Mouse (Mus musculus): ENCODE data around the gene Shisa7. TPM values are rescaled to one million over a fixed set of nuclear protein-coding genes. Genes with fewer than 3 reads are reported as not detected.

Gene Shisa7
- polyA plus RNA-seq, 1 experiment from 2014 or later, result 0.39 TPM

DNA sequence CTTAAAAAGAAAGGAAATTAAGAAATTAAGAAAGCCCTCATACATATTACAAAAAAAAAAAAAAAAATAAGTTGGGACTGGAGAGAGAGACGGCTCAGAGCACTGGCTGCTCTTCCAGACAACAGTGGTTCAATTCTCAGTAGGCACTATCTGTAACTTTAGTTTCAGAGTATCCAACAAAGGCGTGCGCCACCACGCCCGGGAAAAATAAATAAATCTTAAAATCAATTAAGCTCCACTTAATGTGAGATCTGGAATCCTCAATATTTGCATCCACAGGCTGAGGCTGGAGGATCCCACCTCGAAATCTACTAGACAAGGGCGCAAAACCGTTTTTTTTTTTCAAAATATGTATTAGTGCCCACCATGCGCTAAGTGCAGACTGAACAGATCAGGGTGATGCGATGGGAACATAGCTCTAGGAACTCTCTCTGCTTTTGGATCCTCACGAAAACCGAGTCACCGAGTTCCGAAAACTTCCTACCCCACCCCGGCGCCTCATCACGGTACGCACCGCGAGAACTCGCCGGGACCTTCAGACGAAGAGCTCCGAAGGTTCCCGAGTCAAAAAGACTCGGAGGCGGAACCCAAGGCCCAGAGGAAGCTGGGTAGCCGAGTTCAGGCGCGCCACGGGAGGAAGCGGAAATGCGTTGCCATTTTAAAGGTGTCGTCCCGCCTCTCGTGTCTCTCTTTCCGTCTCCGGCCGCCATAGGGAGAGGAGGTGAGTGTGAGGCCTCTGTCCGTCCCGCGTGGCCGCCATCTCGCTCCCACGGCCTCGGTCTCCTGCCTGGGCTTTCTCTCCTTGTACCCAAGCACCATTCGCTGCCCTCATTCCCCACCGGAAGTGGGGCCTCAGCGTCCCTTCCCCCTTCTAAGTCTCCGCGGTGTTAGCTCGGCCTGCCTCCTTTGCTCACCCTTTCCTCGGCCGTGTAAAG lies 52.0 kb downstream of the Shisa7 start, which contains the start of gene Rpl28:
Rpl28 (plus strand) TSS at position 597 of the 935 bp plus-strand sequence.
- peak within 1 kb of the TSS; percentile 96 for H3K9ac ChIP-seq
- H3K27ac ChIP-seq, result peak within 1 kb of the TSS; percentile 96
- peaks cover 22% of the 10 kb centered on the region for H3K27me3 ChIP-seq
- ATAC-seq (ENCODE audit: insufficient number of reproducible peaks, insufficient read depth, low FRiP score, low TSS enrichment, low read depth), result peak; percentile 83
- peak within 1 kb of the TSS; percentile 86 for H3K4me2 ChIP-seq
- peaks cover 23% of the 10 kb centered on the region for H3K4me1 ChIP-seq
- H3K9me3 ChIP-seq, result no peaks in the 10 kb centered on the region
- H3K4me3 ChIP-seq, result peak within 1 kb of the TSS; percentile 87
- H3K36me3 ChIP-seq, result peaks cover 37% of the 10 kb centered on the region
- 1% methylated on average over 54 of the region's 54 CpGs for WGBS

DNA sequence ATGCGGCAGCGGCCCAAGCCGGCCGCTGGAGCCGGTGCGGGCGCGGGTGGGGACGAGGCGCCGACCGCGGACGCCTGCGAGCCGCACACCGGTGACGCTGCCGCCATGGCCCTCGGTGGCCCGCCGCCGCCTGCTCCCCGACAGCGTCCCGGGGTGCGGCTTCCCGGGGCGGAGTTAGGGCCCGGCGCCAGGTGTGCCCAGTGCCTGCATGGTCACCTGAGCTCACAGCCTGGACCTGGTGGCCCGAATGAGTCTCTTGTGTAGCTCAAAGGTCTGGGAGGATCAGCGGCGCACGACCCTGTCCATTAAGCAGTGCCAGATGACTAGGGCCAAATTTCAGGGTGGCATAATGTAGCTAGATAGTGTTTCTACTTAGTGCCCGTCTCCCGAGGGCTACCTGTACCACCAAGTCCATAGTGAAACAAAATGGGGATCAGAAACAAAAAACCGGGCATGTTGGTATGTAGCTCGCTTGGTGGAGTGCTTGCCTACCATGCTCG lies 55.0 kb downstream of the Shisa7 start, which contains the start of gene Tmem238:
Tmem238 (minus strand) TSS at position 221 of the 500 bp plus-strand sequence.
- Histone ChIP-seq H3K9me3 (no peaks in the 10 kb centered on the region), H3K9ac (peak within 1 kb of the TSS; percentile 84), H3K4me1 (peaks cover 20% of the 10 kb centered on the region), H3K27ac (peak within 1 kb of the TSS; percentile 33), H3K36me3 (peaks cover 9% of the 10 kb centered on the region), H3K4me3 (peak within 1 kb of the TSS; percentile 59), H3K4me2 (peak within 1 kb of the TSS; percentile 95), H3K27me3 (peaks cover 24% of the 10 kb centered on the region)
- ATAC-seq (ENCODE audit: insufficient number of reproducible peaks, insufficient read depth, low FRiP score, low TSS enrichment, low read depth), result 0 out of 2 replicates have a peak, but pooled peaks have one; percentile 8
- WGBS, result 6% methylated on average over 40 of the region's 40 CpGs

DNA sequence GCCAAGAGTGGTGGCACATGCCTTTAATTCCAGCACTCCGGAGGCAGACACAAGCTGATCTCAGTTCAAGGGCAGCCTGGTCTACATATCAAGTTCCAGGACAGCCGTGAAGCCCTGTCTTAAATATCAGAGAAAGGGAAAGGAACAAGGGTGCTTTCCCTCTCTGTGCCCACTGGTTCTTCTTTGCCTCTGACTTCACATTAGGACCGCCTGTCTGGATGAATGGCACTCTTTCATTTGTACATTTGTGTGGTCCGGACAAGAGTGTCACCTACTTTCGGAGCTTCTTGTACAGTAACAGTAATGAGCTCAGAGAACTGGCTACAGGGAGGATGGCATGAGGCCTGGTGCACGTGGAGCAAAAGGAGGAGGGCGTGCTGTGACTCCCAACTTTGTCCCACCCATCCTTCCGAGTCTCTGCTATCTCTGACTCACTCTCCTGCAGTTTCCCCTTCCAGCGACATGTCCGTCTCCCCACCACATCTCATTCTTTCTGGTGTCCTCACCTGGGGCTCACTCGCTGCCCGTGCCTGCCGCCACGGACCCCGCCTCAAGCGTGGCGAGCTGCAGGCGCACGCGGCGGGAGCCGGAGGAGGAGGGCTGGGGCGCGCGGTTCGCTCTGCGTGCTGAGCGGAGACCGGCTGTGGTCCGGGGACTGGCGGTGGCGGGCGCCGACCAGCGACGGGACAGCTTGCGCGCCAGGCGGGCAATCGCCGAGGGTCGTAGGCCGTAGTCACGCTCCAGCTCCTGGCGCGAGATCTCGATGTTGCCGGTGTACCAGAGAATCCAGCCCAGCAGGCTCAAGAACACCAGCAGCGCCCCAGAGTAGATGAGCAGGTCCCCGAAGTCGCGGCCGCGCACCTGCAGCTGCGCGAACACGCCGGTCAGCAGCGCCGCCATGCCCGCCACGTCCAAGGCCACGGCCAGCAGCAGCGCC lies 55.7 kb downstream of the Shisa7 start:
- WGBS, result 1% methylated on average over 64 of the region's 64 CpGs
- H3K27ac ChIP-seq, result peak overlapping the region; percentile 33
- ATAC-seq (ENCODE audit: insufficient number of reproducible peaks, insufficient read depth, low FRiP score, low TSS enrichment, low read depth), result 0 out of 2 replicates have a peak, but pooled peaks have one; percentile 39

DNA sequence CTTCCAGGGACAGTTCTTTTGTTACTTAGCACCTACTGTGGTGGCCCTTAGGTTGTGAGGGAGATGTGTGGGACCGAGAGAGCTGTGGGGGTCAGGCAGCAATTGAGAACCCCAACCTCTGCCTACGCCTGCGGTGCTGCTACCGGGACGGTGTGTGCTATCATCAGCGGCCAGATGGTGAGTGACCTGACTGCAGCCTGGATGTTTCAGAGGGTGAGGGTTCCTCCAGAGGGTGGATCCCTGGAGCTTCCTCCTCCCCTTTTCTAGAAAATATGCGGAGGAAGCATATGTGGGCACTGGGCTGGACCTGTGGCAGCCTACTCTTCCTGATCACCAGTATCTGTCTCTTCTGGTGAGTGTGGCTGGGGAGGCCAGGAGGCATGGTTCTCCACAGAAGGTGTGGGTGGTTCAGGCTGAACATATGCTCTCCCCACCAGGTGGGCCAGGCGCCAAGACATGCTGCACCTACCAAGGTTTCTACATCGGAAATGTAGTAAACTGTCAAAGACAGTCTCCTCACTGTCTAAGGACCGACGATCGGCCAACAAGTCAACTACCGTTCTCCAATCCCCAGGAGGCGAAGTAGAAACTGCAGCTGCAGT lies 60.7 kb downstream of the Shisa7 start:
- Histone ChIP-seq H3K9me3 (no peaks in the 10 kb centered on the region), H3K27ac (no peak overlapping the region), H3K27me3 (peaks cover 34% of the 10 kb centered on the region), H3K4me2 (no peak overlapping the region), H3K36me3 (no peaks in the 10 kb centered on the region), H3K4me3 (no peak overlapping the region), H3K9ac (no peak overlapping the region), H3K4me1 (peaks cover 9% of the 10 kb centered on the region; the same call in 1 of the 2 replicates)
- no peak for ATAC-seq (ENCODE audit: insufficient number of reproducible peaks, insufficient read depth, low FRiP score, low TSS enrichment, low read depth)
- WGBS, result 88% methylated on average over 14 of the region's 14 CpGs

More for the DNA sequence above, 55.7 kb downstream of the Shisa7 start:
- peaks cover 24% of the 10 kb centered on the region for H3K27me3 ChIP-seq
- no peaks in the 10 kb centered on the region for H3K9me3 ChIP-seq
- H3K4me2 ChIP-seq, result peak overlapping the region; percentile 95
- peak overlapping the region; percentile 84 for H3K9ac ChIP-seq
- H3K4me1 ChIP-seq, result peaks cover 14% of the 10 kb centered on the region
- peaks cover 2% of the 10 kb centered on the region for H3K36me3 ChIP-seq
- H3K4me3 ChIP-seq, result peak overlapping the region; percentile 59

DNA sequence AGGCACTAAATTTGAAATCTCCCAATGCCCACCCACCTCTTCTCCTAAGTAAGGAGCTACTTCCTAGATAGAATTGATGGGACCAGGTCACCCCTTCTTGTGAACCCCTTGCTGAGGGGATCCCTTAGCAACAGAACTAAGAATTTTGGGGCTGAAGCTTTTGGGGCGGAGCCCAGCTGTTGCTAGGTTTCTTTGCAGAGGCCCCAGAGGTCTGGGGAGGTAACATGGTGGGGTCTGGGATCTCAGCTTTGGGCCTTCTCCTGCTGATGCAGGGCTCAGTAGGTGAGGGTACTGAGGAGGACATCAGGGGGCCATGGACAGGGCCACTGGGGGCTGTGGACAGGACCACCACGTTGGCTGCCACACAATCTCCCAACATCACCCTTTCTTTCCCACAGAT lies 61.7 kb downstream of the Shisa7 start, which contains the start of the genes Il11 and Tmem190:
Il11 (minus strand) TSS at position 101 of the 400 bp plus-strand sequence.
Tmem190 (plus strand) TSS at position 179 of the 400 bp plus-strand sequence.
- H3K9me3 ChIP-seq, result no peaks in the 10 kb centered on the region
- 73% methylated on average over 2 of the region's 2 CpGs for WGBS
- ATAC-seq (ENCODE audit: insufficient number of reproducible peaks, insufficient read depth, low FRiP score, low TSS enrichment, low read depth), result no peak
- peaks cover 4% of the 10 kb centered on the region; the same call in 1 of the 2 replicates for H3K4me1 ChIP-seq
- no peak within 1 kb of the TSS for H3K27ac ChIP-seq
- H3K4me3 ChIP-seq, result no peak within 1 kb of the TSS
- H3K9ac ChIP-seq, result no peak within 1 kb of the TSS
- peaks cover 37% of the 10 kb centered on the region for H3K27me3 ChIP-seq
- H3K36me3 ChIP-seq, result no peaks in the 10 kb centered on the region
- H3K4me2 ChIP-seq, result no peak within 1 kb of the TSS

DNA sequence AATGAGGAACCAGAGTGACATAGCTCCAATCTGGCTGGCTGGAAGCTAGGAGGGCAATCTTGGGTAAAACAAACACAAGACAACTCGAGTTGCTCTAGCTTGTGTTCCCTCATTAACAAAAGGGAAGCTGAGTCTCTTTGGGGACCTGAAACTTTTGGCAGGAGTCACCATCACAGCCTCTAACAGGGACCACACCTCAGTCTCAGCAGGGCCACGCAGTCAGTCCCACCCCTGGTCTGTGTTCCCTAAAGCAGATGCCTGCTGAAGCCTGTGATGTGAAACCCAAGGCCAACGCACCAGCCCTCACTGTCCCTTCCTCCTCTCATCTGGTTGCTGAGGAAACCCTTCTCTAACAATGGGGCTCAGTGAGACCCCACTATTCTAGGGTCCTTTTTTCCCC lies 62.4 kb downstream of the Shisa7 start:
- H3K4me1 ChIP-seq, result peaks cover 11% of the 10 kb centered on the region
- 54% methylated on average over 3 of the region's 3 CpGs for WGBS
- no peak for ATAC-seq (ENCODE audit: insufficient number of reproducible peaks, insufficient read depth, low FRiP score, low TSS enrichment, low read depth)

DNA sequence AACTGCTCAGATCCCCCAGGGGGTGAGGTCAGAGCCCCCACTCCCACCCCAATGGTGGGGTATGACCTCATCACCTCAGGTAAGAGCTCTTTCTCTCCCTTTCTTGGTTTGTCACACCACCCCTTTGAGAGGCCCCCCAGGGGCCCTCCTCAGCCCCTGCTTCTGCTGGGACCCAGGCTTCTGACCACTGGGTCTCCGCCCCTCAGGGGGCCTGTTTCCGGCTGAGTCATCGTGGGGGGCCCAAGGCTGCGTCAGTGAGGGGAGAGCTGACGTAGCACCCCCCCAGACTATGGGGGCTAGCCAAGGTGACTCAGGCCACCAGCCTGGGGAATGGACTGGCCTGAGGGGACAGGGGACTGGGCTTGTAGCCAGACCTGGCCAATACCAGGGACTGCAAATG lies 64.6 kb downstream of the Shisa7 start:
- no peaks in the 10 kb centered on the region for H3K36me3 ChIP-seq
- peaks cover 62% of the 10 kb centered on the region for H3K27me3 ChIP-seq
- no peaks in the 10 kb centered on the region for H3K9me3 ChIP-seq
- H3K4me2 ChIP-seq, result no peak overlapping the region
- WGBS, result 42% methylated on average over 5 of the region's 5 CpGs
- H3K4me1 ChIP-seq, result peaks cover 17% of the 10 kb centered on the region
- no peak overlapping the region for H3K9ac ChIP-seq
- no peak overlapping the region for H3K4me3 ChIP-seq
- H3K27ac ChIP-seq, result no peak overlapping the region
- no peak for ATAC-seq (ENCODE audit: insufficient number of reproducible peaks, insufficient read depth, low FRiP score, low TSS enrichment, low read depth)

More for the DNA sequence above, 62.4 kb downstream of the Shisa7 start:
- Histone ChIP-seq H3K36me3 (no peaks in the 10 kb centered on the region), H3K4me3 (no peak overlapping the region), H3K27ac (no peak overlapping the region), H3K27me3 (peaks cover 40% of the 10 kb centered on the region), H3K9me3 (no peaks in the 10 kb centered on the region), H3K9ac (no peak overlapping the region), H3K4me2 (no peak overlapping the region)

DNA sequence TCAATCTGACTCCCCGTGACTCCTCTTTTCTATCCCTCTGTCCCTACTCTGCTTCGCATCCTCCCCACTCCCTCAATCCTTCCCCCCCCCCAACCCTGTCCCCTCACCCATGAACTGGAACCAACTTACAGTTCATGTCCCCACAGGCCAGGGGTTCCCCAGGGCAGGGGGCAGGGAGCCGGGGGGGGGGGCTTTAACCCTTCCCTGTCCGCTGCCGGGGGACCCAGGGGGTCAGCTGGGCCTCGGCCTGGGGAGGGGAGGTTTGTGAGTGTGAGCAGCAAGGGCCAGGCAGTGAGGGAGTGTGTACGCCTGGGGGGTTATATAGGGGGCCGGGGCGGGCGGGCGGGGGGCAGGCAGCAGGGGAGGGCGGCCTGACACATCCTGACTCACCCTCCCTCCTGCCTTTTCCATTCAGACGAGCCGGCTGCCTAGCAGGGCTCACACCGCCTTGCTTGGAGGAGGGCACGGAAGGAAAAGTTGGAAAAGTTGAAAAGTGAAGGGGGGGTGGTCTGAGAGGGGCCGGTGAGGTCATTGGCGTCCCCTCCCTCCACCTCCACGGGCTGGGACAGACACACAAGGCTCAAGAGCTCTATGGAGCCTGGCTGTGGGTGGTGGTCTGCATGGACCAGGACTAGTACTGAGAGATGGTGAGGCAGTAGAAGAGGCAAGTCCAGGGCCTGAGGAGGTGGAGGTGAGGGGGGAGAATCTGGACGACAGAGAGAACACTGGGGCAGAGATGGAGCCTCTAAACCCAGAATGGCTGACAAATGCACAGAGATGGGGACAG lies 66.5 kb downstream of the Shisa7 start:
- Histone ChIP-seq H3K4me1 (peaks cover 17% of the 10 kb centered on the region), H3K36me3 (no peaks in the 10 kb centered on the region), H3K9me3 (no peaks in the 10 kb centered on the region), H3K9ac (0 out of 2 replicates have a peak overlapping the region, but pooled peaks have one; percentile 55), H3K4me3 (no peak overlapping the region), H3K27me3 (peaks cover 68% of the 10 kb centered on the region), H3K27ac (no peak overlapping the region), H3K4me2 (0 out of 2 replicates have a peak overlapping the region, but pooled peaks have one; percentile 60)
- ATAC-seq (ENCODE audit: insufficient number of reproducible peaks, insufficient read depth, low FRiP score, low TSS enrichment, low read depth), result no peak
- 4% methylated on average over 20 of the region's 20 CpGs for WGBS

DNA sequence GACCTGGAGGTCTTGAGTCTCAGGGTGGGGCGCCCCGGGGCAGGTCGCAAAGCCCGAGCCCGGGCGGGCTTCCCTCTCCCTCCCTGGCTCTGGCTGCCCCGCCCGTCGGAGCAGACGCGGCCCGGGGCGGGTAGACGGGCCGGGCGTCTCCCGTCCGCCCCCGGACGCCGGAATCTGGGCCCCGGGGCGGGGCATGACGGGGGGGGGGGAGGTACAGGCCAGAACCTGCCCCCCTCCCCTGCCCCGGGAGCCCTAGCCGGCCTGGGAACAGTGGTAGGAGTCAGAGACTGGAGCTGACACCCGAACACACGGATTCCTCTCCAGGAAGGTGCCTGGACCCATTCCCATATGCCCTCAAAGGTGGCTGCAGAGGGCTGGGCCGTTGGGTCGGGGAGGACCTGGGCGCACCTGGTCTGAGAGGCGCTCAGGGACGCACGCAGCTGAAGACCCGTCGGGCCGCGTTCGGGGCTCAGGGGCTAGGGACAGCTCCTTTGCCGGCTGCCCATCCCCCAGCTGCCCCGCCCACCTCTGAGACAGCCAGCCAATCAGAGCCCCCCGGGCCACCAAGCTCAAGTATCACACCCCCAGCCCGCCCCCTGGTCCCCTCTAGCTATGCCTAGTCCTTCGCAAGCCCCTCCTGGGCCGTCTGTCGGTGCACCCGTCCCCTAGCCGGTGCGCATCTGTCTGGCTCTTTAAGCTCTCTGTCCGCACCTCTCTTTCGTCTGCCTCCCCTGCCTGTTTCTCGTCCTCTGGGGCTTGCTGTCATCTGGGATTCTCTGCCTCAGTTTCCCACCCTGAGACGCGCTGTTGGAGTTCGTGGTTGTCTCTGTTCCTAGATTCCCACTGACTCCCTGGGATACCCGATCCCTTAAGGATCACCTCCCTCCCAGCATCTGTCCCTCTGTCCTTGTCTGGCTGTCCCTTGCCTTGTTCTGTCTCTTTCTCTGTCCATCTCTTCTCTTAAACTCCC lies 67.3 kb downstream of the Shisa7 start:
- 1% methylated on average over 52 of the region's 56 CpGs for WGBS
- Histone ChIP-seq H3K9me3 (no peaks in the 10 kb centered on the region), H3K36me3 (no peaks in the 10 kb centered on the region), H3K27ac (no peak overlapping the region), H3K4me1 (peaks cover 17% of the 10 kb centered on the region), H3K4me3 (peak overlapping the region; percentile 41), H3K27me3 (peaks cover 68% of the 10 kb centered on the region), H3K4me2 (peak overlapping the region; percentile 60), H3K9ac (peak overlapping the region; percentile 55)
- peak; percentile 65; the same call in 1 of the 2 replicates for ATAC-seq (ENCODE audit: insufficient number of reproducible peaks, insufficient read depth, low FRiP score, low TSS enrichment, low read depth)
